Mouse (Mus musculus) left cerebral cortex, postnatal 10 days (tissue): Measurements from ENCODE around the gene Mrgprb5. TPM values are rescaled to one million over a fixed set of nuclear protein-coding genes. Genes with fewer than 3 reads are reported as not detected.
A peak's percentile ranks its signal among the peaks of the same experiment; 100 is the strongest.
"Not testable (repeated sequence)": the region's sequence is repeated elsewhere in the genome, so short reads cannot be mapped to it uniquely, and the experiment has no call there.

ENCODE experiments used
- DNase-seq, 2 experiments: peaks; one replicate each; pipeline ENCODE4 v3.0.0; 2021 to 2022; ENCODE audit warnings: low spot score in 2 of 2, mixed read lengths in 1 of 2; ENCODE audit errors: extremely low spot score in 1 of 2
- intact Hi-C: fragments of 180-260 bp; cut with DNase I; formaldehyde crosslinking; loops from one replicate; pipeline ENCODE4 v1.15.1; 2025
- total RNA-seq, 2 experiments: library from RNA; stranded (reverse); gene quantifications; 2 replicates each; pipeline ENCODE4 v1.2.3; 2021

Mrgprb5 gene
- total RNA-seq = not detected

DNA sequence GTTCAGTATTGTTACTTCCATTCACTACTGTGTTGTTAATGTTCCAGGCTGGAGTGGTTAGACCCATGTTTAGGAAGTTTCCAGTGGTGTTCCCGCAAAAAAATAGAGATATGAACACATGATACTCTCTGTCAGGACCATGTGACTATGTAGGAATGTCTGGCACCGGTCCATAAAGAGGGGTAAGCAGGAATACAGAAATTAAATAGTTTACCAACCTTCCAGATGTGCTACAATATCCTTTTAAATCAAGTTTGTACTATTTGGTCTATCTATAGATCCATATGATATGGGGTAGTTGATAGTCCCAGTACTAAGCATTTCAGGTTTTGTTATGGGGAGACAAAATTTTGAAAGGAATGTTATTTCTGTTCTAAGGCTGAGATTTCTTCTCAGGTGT, at the start of gene Mrgprb5:
Gene Mrgprb5, minus strand, starts transcription at position 101 of the 400 bp plus-strand sequence.
- intact Hi-C loops = no loop called here

GRCm38 (mm10) chr7:48199188-48199587, 30.4 kb upstream of the Mrgprb5 start, which contains the start of gene Mrgprb4:
Gene Mrgprb4 (minus strand): TSS chr7:48199288.
- intact Hi-C loops = no loop called here
- DNase-seq = no peak

More for the DNA sequence above, at the start of gene Mrgprb5:
- DNase-seq = no peak

DNA sequence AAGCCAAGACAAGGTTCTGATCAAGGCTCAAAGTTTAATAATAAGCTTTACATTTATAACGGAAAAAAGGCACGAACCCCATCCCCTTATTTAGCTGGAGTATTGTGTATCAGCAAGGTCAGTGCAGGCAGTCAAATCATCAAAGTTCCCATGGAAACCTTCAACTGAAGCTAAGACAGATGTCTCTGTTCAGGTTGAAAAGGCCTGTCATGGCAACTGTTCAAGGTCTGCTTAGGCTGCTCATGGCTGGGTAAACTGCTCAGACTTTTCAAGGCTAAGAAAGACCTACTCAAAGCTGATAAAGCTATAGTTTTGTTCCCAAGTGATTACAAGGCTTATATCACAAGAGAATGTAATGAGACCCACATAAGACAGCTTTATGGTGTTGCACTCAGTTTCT, 1.3 kb downstream of the Mrgprb5 start:
- no peak for DNase-seq
- intact Hi-C loops = no loop called here

DNA sequence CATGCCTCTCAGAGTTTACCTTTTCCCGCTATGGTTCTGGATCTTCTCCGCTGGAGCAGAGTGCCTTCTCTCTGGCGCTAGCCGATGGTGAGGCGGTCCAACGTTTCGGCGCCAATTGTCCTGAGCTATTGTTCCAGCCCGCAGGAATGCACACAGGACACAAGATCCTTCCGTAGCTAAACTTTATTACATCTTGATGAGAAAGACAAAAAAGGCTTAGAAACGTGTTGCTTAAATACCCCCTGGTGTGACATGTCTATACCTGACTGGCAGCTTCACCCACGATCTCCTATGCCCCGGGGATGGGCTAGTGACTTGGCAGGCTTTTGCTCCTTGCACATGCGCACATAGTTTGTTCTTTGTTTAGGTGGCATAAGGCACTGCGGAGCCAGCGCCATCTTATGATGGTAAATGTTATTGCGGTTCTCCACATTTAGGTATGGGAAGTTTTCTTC, 30.5 kb downstream of the Mrgprb5 start:
- no peak for DNase-seq

DNA sequence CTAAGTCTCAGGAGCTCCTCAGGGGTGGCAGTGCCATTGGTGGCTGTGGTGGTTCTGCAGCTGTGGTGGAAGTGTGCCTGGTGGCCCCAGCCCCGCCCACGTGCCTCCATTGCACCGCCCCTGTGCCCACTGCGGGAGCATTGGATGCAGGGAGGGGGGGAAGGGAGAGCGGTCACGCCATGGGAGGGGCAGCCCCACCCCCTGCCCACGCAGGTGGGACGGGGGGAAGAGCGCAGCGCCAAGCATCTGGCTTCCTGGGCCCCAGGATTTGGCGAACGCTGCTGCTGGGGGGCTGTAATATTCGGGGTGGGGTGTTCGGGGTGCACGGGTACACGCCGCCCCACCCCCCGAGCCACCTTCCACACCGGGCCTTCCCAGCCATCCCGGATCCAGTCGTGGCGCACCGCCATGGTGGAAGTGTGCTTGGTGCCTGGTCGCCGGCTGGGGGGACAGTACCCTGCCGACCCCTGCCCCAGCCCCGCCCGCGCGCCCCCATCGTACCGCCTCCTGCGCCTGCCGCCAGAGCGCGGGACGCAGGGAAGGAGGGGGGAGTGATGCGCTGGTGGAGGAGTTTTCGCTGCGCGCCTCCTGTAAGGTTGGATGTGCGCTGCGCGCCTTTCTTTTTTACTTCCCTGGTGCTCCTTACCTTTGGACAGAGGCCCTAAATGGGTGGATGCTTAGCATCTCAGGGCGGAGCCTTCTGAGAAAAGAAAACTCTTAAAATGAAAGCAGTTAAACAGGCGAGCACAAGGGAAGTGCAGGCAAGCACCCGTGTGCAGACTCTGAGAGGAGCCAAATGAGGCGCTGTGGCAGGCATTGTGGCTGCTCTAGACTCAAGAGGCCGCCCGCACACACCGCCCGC, 31.4 kb downstream of the Mrgprb5 start:
- peak in 1 of 2 experiments; percentile 84 for DNase-seq
- intact Hi-C loops = no loop called here

More for the DNA sequence above, 30.5 kb downstream of the Mrgprb5 start:
- intact Hi-C loops = no loop called here

- intact Hi-C loops = no loop called here
- DNase-seq = no peak
Measured at GRCm38 (mm10) chr7:48132674-48133073, 36.1 kb downstream of the Mrgprb5 start.

GRCm38 (mm10) chr7:48132247-48132646, 36.6 kb downstream of the Mrgprb5 start:
- intact Hi-C loops, DNase-seq: not testable (repeated sequence)

- intact Hi-C loops, DNase-seq: not testable (repeated sequence)
Measured at GRCm38 (mm10) chr7:48131820-48132219, 37.0 kb downstream of the Mrgprb5 start.

DNA sequence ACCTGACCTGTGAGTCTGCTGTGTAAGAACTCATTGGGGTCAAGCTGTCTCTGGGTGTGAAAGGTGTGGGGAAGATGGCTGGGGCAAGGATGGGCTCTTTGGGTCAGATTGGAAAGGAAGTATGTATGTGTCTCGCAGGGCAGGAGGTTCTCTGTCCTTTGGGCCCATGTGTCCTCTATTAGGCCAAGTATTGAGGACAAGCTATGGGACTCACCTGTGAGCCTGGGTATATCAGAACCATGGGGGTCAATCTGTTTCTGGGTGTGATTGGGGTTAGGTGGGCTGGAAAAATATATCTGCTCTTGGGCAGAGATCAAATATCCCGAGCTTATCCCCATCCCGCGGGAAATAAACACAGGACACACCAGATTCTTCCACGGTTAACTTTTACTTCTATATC, 45.0 kb downstream of the Mrgprb5 start:
- no peak for DNase-seq
- intact Hi-C loops = no loop called here

Other genes starting within 250 kb of the Mrgprb5 start
- not detected for gene Mrgpra4, start 186.9 kb downstream of the Mrgprb5 start, total RNA-seq
- not detected for gene Mrgprx1, start 141.4 kb downstream of the Mrgprb5 start, total RNA-seq
- gene Mrgprb4, start 30.3 kb upstream of the Mrgprb5 start, total RNA-seq = not detected
- not detected for gene Mrgprb8, start 219.5 kb upstream of the Mrgprb5 start, total RNA-seq